Mouse (Mus musculus): ENCODE measurements at regions not wholly inside any gene's neighbourhood (a gene's known extent, or its start where the extent isn't known, plus 50 kb on each side); places are given as distances from the start of the nearest gene placed in this dataset.

DNA sequence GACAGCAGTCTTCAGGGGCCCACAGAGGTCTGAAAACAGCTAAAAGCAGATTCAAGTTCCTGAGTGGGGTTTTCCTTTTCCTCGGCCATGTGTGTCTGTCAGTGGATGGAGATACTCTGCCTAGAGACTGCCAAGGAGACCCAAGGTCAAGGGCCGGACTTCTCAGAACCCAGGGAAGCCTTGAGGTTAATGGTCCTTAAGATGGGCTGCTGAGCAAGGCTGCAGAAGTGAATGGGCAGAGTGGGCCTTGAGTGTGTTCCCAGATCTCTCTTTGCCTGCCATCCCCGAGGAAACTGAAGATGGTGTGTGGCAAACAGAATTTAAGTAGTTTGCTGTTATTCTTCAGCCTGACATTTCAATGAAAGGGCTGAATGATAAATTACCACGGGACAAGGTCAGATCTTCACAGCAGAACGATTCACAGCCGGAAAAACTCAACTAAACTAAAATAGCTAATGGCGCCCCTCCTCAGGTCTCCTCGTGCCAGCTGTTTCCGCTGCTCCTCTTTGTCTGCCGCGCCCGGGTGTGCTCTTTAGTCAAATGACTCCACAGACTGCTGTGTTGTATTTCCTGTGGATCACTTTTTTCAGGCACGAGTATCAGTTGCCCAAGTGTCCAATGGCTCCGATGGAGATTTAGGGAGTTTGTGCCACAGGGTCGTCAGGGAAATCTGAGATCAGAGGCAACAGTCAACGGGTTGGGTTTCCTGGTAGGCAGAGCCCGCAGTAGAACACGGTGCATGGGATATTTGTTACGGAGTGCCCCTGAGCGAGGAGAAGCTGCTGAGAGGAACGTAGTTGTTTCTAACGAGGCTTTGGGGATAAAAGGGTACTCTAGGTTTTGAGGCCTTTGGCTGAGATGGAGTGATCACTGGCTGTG, 93.5 kb upstream of the Tut7 start:
- DNase-seq, result no peak
- TF ChIP-seq CTCF (IDR thresholded peaks at IDR 0.05; ENCODE audit: insufficient read depth, low read length) (no peak), POLR2A (IDR thresholded peaks at IDR 0.05; ENCODE audit: borderline replicate concordance, extremely low read depth, low read depth, low read length) (no peak)
- Histone ChIP-seq H3K4me1 (ENCODE audit: control insufficient read depth, insufficient read depth, low read length) (no peaks in the 10 kb centered on the region), H3K4me3 (replicated peaks; ENCODE audit: extremely low read depth, low read depth, low read length) (no peak overlapping the region)
- WGBS, result 61% methylated on average over 22 of the region's 22 CpGs

DNA sequence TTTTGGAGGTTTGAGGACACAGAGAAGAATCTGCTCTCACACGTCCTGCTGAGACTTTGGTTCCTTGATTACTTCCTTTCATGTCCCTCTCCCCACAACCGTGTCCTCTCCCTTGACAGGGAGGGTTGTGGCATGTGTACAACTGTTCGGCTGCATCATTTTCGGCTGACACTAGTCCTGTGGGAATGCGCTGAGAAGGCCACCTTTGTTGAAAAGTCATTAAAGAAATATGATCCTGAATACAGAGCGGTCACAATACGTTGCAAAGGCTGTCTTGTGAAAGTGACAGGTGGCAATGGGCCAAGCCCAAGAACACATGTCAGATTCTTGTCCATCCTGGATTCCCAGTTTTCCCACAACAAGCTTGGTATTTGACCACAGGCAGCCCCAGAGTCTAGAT, 92.8 kb upstream of the Tut7 start:
- WGBS, result 80% methylated on average over 7 of the region's 7 CpGs
- Histone ChIP-seq H3K4me1 (ENCODE audit: control insufficient read depth, insufficient read depth, low read length) (no peaks in the 10 kb centered on the region), H3K4me3 (replicated peaks; ENCODE audit: extremely low read depth, low read depth, low read length) (no peak overlapping the region)
- no peak for DNase-seq
- TF ChIP-seq POLR2A (IDR thresholded peaks at IDR 0.05; ENCODE audit: borderline replicate concordance, extremely low read depth, low read depth, low read length) (no peak), CTCF (IDR thresholded peaks at IDR 0.05; ENCODE audit: insufficient read depth, low read length) (no peak)

DNA sequence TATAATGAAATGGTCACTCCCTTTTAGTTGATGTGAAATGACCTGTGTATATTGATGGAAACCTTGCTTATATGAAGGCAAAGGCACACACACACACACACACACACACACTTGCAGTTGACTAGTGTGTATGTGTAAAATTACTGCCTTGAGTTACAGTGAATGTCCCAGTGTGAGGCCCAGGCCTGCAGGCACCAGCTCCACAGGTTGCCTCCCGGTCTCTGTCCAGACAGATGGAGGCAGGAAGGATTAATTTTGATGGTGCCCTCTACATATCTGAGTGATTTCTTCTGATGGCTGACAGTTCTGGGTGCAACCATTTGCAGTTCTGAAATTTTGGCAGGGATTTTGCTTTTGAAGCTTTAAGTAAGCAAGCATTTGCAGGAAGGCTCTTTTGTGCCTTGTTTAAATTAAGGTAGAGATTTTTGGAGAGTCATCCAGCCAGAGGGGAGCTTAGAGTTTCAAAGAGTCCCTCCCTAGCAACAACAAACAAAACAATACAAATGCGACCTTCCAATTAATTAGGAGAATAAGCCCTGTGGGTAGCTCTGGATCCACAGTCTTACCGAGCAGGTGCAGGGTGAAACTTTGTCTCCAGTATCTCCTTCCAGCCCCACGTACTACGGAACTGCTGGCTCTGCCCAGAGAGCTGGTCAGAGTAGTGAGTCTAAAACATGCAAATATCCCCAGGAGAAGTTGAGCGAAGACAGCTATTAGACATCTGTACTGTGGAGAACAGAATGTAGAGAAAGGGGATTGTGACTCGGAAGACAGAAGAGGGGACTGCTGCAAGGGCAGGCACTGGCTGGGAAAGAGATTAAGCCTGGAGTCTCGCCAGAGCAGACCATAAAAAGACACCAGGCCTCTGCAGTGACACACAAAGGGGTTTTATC, 87.5 kb upstream of the Tut7 start:
- no peak for TF ChIP-seq POLR2A (IDR thresholded peaks at IDR 0.05; ENCODE audit: borderline replicate concordance, extremely low read depth, low read depth, low read length)
- TF ChIP-seq CTCF (IDR thresholded peaks at IDR 0.05; ENCODE audit: insufficient read depth, low read length), result no peak
- Histone ChIP-seq H3K4me1 (ENCODE audit: control insufficient read depth, insufficient read depth, low read length) (no peaks in the 10 kb centered on the region), H3K4me3 (replicated peaks; ENCODE audit: extremely low read depth, low read depth, low read length) (no peak overlapping the region)
- no peak for DNase-seq
- 66% methylated on average over 8 of the region's 8 CpGs for WGBS

DNA sequence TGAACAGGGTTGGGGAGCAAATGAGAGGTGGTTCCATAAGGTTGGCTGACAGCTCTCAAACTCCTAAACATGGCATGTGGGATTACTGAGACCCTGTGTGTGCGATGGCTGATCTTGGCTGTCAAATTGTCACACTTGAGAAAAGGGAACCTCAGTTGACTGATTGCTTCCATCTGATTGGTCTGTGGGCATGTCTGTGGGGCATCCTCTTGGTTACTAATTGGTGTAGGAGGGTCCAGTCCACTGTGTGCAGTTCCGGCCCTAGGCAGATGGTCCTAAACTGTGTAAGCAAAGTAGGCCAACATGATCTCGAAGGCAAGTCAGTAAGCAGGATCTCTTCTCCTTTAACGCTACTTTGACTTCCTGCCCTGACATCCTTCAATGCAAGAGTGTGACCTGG, 86.5 kb upstream of the Tut7 start:
- DNase-seq, result no peak
- Histone ChIP-seq H3K4me3 (replicated peaks; ENCODE audit: extremely low read depth, low read depth, low read length) (no peak overlapping the region), H3K4me1 (ENCODE audit: control insufficient read depth, insufficient read depth, low read length) (no peaks in the 10 kb centered on the region)
- no peak for TF ChIP-seq POLR2A (IDR thresholded peaks at IDR 0.05; ENCODE audit: borderline replicate concordance, extremely low read depth, low read depth, low read length)
- TF ChIP-seq CTCF (IDR thresholded peaks at IDR 0.05; ENCODE audit: insufficient read depth, low read length), result no peak
- WGBS, result 70% methylated on average over 4 of the region's 4 CpGs

DNA sequence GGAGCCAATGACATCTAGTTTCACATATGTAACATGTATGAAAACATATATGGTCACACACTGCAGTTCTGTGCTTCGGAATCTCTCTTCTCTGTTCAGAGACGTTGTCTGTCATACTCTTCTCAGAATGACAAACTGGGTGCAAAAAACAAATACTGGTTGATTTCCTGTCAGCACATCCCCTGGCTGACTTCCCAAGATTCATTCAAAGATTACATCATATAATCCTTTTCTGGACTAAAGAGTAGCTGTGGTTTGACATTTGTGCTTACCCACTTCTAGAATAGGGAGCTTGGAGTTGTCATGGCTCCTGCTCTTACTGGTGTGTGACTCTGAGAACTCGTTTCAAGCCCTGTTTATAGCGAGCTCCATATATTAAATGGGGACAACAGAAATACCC, 85.8 kb upstream of the Tut7 start:
- no peak for DNase-seq
- no peaks in the 10 kb centered on the region for H3K4me1 ChIP-seq (ENCODE audit: control insufficient read depth, insufficient read depth, low read length)
- no peak overlapping the region for H3K4me3 ChIP-seq (replicated peaks; ENCODE audit: extremely low read depth, low read depth, low read length)
- no peak for TF ChIP-seq POLR2A (IDR thresholded peaks at IDR 0.05; ENCODE audit: borderline replicate concordance, extremely low read depth, low read depth, low read length)
- 55% methylated on average over 4 of the region's 4 CpGs for WGBS

DNA sequence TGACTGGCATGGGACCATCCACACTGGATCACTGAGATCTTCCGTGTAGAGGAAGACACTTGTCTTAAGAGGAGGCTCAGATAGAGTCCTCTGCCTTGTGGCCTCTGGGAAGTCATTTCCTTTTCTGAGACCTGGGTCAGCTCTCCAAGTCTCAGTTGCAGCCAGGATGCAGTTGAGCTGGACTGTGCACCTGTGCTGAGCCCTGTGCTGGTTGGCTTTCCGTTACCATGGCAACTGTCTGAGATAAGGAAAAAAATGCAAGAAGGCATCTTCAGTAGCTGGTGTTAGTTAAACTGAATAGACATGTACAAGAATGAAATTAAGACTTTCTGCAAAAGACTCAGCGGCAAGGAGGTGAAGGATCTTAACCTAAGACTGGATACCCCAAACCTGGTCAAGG, 82.5 kb upstream of the Tut7 start:
- DNase-seq, result no peak
- 79% methylated on average over 3 of the region's 3 CpGs for WGBS
- Histone ChIP-seq H3K4me1 (ENCODE audit: control insufficient read depth, insufficient read depth, low read length) (no peaks in the 10 kb centered on the region), H3K4me3 (replicated peaks; ENCODE audit: extremely low read depth, low read depth, low read length) (no peak overlapping the region)
- no peak for TF ChIP-seq CTCF (IDR thresholded peaks at IDR 0.05; ENCODE audit: insufficient read depth, low read length)
- TF ChIP-seq POLR2A (IDR thresholded peaks at IDR 0.05; ENCODE audit: borderline replicate concordance, extremely low read depth, low read depth, low read length), result no peak

DNA sequence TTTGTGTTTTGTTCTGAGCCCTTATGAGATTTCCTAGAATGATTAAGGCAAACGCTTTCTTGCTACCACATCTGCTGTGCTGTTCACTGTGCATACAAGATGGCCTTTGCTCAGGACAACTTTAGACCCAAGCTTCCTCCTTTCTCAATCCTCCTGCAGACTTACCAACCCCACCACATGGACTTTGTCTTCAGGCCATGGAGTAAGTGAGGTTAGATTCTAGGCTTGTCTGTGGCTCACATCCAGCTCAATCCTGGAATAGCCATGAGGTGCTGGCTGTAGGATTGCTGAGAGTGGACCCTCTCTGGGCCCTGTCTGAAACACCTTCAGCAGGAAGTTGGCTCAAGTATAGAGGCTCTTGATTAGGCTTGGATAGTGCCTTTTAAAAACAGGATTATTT, 81.5 kb upstream of the Tut7 start:
- Histone ChIP-seq H3K4me3 (replicated peaks; ENCODE audit: extremely low read depth, low read depth, low read length) (no peak overlapping the region), H3K4me1 (ENCODE audit: control insufficient read depth, insufficient read depth, low read length) (no peaks in the 10 kb centered on the region)
- 68% methylated on average over 1 of the region's 1 CpGs for WGBS
- DNase-seq, result no peak
- TF ChIP-seq POLR2A (IDR thresholded peaks at IDR 0.05; ENCODE audit: borderline replicate concordance, extremely low read depth, low read depth, low read length) (no peak), CTCF (IDR thresholded peaks at IDR 0.05; ENCODE audit: insufficient read depth, low read length) (no peak)

DNA sequence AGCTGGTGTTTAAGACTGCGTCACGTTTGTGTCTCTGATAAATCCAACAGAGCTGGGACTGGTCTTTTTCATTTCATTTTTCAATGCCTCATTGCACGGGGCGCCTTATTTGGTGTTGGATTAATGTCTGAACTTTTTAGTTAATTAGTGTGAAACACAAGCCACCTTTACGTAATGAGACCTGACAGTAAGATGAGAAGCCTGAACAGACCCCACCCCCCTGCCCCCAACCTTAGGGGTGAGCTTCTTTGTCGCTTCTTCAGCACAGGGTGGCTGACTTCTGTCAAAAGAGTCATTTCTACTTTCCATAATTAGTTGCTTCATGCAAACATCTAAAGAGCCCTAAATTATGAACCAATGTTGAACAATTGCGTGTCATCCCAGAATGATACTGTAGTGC, 76.6 kb upstream of the Tut7 start:
- Histone ChIP-seq H3K4me3 (replicated peaks; ENCODE audit: extremely low read depth, low read depth, low read length) (no peak overlapping the region), H3K4me1 (ENCODE audit: control insufficient read depth, insufficient read depth, low read length) (no peaks in the 10 kb centered on the region)
- WGBS, result 87% methylated on average over 7 of the region's 7 CpGs
- DNase-seq, result no peak
- no peak for TF ChIP-seq CTCF (IDR thresholded peaks at IDR 0.05; ENCODE audit: insufficient read depth, low read length)
- no peak for TF ChIP-seq POLR2A (IDR thresholded peaks at IDR 0.05; ENCODE audit: borderline replicate concordance, extremely low read depth, low read depth, low read length)

DNA sequence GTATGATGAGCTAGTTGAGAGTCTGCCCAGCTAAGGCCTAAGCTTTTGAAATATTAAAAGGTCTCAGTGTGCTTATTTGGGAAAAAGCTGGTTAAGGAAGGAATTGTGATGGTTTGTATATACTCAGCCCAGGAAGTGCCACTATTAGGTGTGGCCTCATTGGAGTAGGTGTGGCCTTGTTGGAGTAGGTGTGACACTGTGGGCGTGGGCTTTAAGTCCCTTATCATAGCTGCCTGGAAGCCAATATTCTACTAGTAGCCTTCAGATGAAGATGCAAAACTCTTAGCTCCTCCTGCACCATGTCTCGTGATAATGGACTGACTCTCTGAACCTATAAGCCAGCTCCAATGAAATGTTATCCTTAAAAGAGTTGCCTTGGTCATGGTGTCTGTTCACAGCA, 72.8 kb upstream of the Tut7 start:
- WGBS, result 90% methylated on average over 2 of the region's 2 CpGs
- H3K4me3 ChIP-seq (replicated peaks; ENCODE audit: extremely low read depth, low read depth, low read length), result no peak overlapping the region
- DNase-seq, result no peak
- TF ChIP-seq CTCF (IDR thresholded peaks at IDR 0.05; ENCODE audit: insufficient read depth, low read length), result no peak
- H3K4me1 ChIP-seq (ENCODE audit: control insufficient read depth, insufficient read depth, low read length), result no peaks in the 10 kb centered on the region

DNA sequence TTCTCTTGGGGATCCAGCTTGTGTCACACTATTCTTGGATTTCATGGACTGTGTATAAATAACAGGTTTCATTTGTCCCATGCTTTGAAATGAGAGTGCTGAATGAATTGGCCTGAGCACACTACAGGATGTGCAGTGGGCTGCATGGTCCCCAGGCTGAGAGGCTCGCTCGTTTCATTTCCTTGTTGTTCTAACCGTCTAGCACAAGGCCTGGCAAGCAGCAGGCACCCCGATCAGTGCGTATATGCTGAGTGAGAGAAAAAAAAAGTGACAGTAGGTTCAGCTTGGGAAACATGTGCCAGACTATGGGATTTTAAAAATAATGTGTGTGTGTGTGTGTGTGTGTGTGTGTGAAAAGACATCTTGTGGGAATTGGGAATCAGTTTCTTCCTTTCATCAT, 71.1 kb upstream of the Tut7 start:
- no peak for TF ChIP-seq CTCF (IDR thresholded peaks at IDR 0.05; ENCODE audit: insufficient read depth, low read length)
- TF ChIP-seq POLR2A (IDR thresholded peaks at IDR 0.05; ENCODE audit: borderline replicate concordance, extremely low read depth, low read depth, low read length), result no peak
- no peak for DNase-seq
- 49% methylated on average over 5 of the region's 5 CpGs for WGBS
- no peaks in the 10 kb centered on the region for H3K4me1 ChIP-seq (ENCODE audit: control insufficient read depth, insufficient read depth, low read length)
- no peak overlapping the region for H3K4me3 ChIP-seq (replicated peaks; ENCODE audit: extremely low read depth, low read depth, low read length)
